Mouse (Mus musculus): Measurements from ENCODE around the gene Efl1.

GRCm38 (mm10) chr7:82702384-82703343, 54.2 kb downstream of the Efl1 start:
- TF ChIP-seq POLR2A (IDR thresholded peaks at IDR 0.05; ENCODE audit: low read depth, low read length) (no peak), CTCF (conservative IDR thresholded peaks at IDR 0.05; ENCODE audit: insufficient read depth, insufficient read length, low read depth, low read length) (no peak)
